Mouse (Mus musculus): ENCODE data around the gene Psme3. TPM values are rescaled to one million over a fixed set of nuclear protein-coding genes. Genes with fewer than 3 reads are reported as not detected.

Psme3 gene
- 22.3 and 29.3 TPM in 2 replicates for polyA plus RNA-seq (2012; rRNA removed; ENCODE audit: low replicate concordance)

DNA sequence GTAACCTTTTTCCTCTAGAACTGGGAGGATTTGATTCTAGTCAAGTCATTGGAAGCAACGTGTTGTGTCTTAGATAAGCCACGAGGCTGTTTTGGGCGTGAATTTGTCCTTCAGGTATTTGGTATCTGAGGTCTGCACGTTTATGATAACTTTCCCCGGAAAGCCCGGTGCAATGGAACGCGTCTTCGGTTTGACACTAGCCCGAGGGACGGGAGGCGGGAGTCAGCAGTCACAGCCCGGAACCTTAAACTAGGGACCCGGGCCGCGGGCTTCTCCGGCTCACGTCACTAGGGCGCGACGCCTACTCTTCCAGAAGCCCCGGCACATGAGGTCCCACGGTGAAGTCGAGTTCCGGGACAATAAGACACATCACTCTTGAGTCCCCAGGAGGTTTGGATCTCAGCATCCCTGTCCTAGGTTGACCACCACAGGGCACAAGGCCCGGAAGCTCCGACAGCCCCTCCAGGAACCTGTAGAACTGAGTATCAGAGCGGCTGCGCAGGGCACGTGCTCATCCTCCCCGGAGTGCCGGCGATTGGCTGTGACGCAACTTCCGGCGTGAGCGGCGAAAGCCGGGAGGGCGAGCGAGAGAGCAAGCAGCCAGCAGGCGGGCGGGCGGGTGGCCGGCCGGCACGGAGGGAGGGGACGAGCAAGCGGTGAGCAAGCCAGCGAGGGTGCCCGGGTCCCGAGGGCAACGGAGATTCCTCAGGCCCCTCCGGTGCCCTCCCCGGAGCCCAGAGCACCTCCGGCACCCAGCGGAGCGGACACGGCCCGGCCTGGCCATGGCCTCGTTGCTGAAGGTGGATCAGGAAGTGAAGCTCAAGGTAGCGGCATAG lies at the start of gene Psme3:
TSS of gene Psme3 (plus strand) at position 549 of the 836 bp plus-strand sequence.

GRCm38 (mm10) chr11:101278223-101279192 lies 37.5 kb upstream of the Psme3 start, which contains the start of the genes Cntd1 and Coa3:
Gene Cntd1 (plus strand): TSS chr11:101279012.
Gene Coa3 (minus strand): TSS chr11:101279114.

DNA sequence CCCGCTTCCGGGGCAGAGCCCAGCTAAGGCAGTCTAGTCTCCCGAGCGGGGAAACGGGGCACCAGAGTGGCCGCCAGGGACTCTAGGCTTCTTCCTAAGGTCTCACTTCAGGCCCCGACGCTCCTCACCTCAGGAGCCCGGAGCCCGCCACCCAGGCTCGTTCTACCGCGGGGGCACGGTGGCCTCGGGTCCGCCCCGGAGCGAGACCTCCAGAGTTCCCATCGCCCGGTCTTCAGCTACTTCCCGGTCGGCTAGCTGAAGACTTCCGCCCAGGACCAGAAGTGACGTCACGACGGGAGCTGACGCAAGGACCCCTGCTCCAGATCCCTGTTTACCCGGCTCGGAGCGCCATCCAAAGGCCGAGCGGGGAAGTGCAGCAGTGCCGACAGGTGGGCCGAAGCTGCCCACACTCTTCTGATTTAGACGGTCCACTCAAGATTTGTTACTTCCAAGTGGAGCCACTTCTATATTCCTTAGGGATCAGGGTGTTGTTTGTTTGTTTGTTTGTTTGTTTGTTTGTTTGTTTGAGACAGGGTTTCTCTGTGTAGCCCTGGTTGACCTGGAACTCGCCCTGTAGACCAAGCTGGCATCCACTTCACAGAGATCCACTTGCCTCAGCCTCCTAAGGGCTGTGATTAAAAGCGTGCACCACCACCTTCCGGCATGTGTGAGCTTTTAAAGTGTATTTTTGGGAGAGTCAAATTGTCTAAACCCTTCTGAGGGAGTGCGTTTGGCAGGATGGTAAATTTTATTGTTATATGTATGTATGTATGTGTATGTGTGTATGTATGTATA lies 13.8 kb upstream of the Psme3 start, which contains the start of gene Becn1:
TSS of gene Becn1 (minus strand) at position 283 of the 795 bp plus-strand sequence.

GRCm38 (mm10) chr11:101324763-101325162 lies 8.8 kb downstream of the Psme3 start, which contains the start of gene Aoc2:
Gene Aoc2 (plus strand): TSS chr11:101325063.

GRCm38 (mm10) chr11:101330371-101330924 lies 14.4 kb downstream of the Psme3 start, which contains the start of gene Aoc3:
Gene Aoc3 (plus strand): TSS chr11:101330605.

DNA sequence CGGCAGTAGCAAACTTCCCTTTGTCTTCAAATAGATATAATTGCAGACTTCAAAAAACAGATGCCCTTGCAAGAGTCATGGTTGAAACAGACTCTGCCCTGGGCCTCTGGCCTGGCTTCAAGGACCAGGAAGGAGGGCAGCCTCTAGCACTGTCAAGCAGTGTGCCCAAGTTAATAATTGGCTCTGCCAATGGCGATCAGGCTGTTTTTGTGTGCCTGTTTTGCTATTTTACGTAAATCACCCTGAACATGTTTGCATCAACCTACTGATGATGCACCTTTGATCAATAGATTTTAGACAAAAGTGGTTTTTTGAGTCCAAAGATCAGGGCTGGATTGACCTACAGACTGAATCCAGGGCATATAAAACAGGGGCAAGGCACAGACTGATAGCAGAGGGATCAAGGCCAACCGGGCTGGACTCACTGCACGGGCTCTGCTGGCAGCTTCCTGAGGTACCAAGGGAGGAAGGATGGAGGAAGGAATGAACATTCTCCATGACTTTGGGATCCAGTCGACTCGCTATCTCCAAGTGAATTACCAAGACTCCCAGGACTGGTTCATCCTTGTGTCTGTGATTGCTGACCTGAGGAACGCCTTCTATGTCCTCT lies 51.4 kb downstream of the Psme3 start, which contains the start of gene G6pc:
TSS of gene G6pc (plus strand) at position 236 of the 610 bp plus-strand sequence.

Other genes starting within 250 kb of the Psme3 start
- gene Naglu, start 246.2 kb upstream of the Psme3 start, polyA plus RNA-seq (2012; rRNA removed; ENCODE audit: low replicate concordance), result 18.0 and 24.9 TPM in 2 replicates
- 0.22 TPM in 1 of 2 replicates, not detected in the other for gene Hsd17b1, start 237.8 kb upstream of the Psme3 start, polyA plus RNA-seq (2012; rRNA removed; ENCODE audit: low replicate concordance)
- gene Coasy, start 233.6 kb upstream of the Psme3 start, polyA plus RNA-seq (2012; rRNA removed; ENCODE audit: low replicate concordance), result 52.0 and 53.1 TPM in 2 replicates
- gene Mlx, start 228.9 kb upstream of the Psme3 start, polyA plus RNA-seq (2012; rRNA removed; ENCODE audit: low replicate concordance), result 55.4 and 114 TPM in 2 replicates
- gene Psmc3ip, start 220.8 kb upstream of the Psme3 start, polyA plus RNA-seq (2012; rRNA removed; ENCODE audit: low replicate concordance), result 0.21 and 0.25 TPM in 2 replicates
- gene Retreg3, start 196.3 kb upstream of the Psme3 start, polyA plus RNA-seq (2012; rRNA removed; ENCODE audit: low replicate concordance), result 34.1 and 45.4 TPM in 2 replicates
- gene Tubg1, start 196.3 kb upstream of the Psme3 start, polyA plus RNA-seq (2012; rRNA removed; ENCODE audit: low replicate concordance), result 12.9 and 14.6 TPM in 2 replicates
- gene Tubg2, start 160.3 kb upstream of the Psme3 start, polyA plus RNA-seq (2012; rRNA removed; ENCODE audit: low replicate concordance), result 1.4 and 1.8 TPM in 2 replicates
- 2.5 and 3.7 TPM in 2 replicates for gene Cntnap1, start 145.7 kb upstream of the Psme3 start, polyA plus RNA-seq (2012; rRNA removed; ENCODE audit: low replicate concordance)
- 49.1 and 101 TPM in 2 replicates for gene Plekhh3, start 144.9 kb upstream of the Psme3 start, polyA plus RNA-seq (2012; rRNA removed; ENCODE audit: low replicate concordance)
- 17.2 and 32.6 TPM in 2 replicates for gene Ccr10, start 140.8 kb upstream of the Psme3 start, polyA plus RNA-seq (2012; rRNA removed; ENCODE audit: low replicate concordance)
- gene Ezh1, start 89.8 kb upstream of the Psme3 start, polyA plus RNA-seq (2012; rRNA removed; ENCODE audit: low replicate concordance), result 16.0 and 18.3 TPM in 2 replicates
- 30.1 and 31.9 TPM in 2 replicates for gene Ramp2, start 70.2 kb upstream of the Psme3 start, polyA plus RNA-seq (2012; rRNA removed; ENCODE audit: low replicate concordance)
- gene Vps25, start 62.5 kb upstream of the Psme3 start, polyA plus RNA-seq (2012; rRNA removed; ENCODE audit: low replicate concordance), result 87.6 and 146 TPM in 2 replicates
- gene Wnk4, start 55.6 kb upstream of the Psme3 start, polyA plus RNA-seq (2012; rRNA removed; ENCODE audit: low replicate concordance), result 5.5 and 6.8 TPM in 2 replicates
- 0.22 and 0.28 TPM in 2 replicates for gene Cntd1, start 37.2 kb upstream of the Psme3 start, polyA plus RNA-seq (2012; rRNA removed; ENCODE audit: low replicate concordance)
- gene Coa3, start 37.1 kb upstream of the Psme3 start, polyA plus RNA-seq (2012; rRNA removed; ENCODE audit: low replicate concordance), result 579 and 638 TPM in 2 replicates
- gene Becn1, start 13.9 kb upstream of the Psme3 start, polyA plus RNA-seq (2012; rRNA removed; ENCODE audit: low replicate concordance), result 87.7 and 128 TPM in 2 replicates
- 5.0 TPM in 2 replicates for gene Aoc2, start 8.8 kb downstream of the Psme3 start, polyA plus RNA-seq (2012; rRNA removed; ENCODE audit: low replicate concordance)
- 5.4 and 11.8 TPM in 2 replicates for gene Aoc3, start 14.4 kb downstream of the Psme3 start, polyA plus RNA-seq (2012; rRNA removed; ENCODE audit: low replicate concordance)
- gene G6pc, start 51.3 kb downstream of the Psme3 start, polyA plus RNA-seq (2012; rRNA removed; ENCODE audit: low replicate concordance), result 9.9 and 11.1 TPM in 2 replicates
- 13.6 TPM in 2 replicates for gene Aarsd1, start 101.4 kb downstream of the Psme3 start, polyA plus RNA-seq (2012; rRNA removed; ENCODE audit: low replicate concordance)
- gene Gm27029, start 108.6 kb downstream of the Psme3 start, polyA plus RNA-seq (2012; rRNA removed; ENCODE audit: low replicate concordance), result 0.11 TPM in 1 of 2 replicates, not detected in the other
- 18.1 and 22.8 TPM in 2 replicates for gene Rundc1, start 108.9 kb downstream of the Psme3 start, polyA plus RNA-seq (2012; rRNA removed; ENCODE audit: low replicate concordance)
- 0.34 and 2.0 TPM in 2 replicates for gene Ptges3l, start 109.1 kb downstream of the Psme3 start, polyA plus RNA-seq (2012; rRNA removed; ENCODE audit: low replicate concordance)
- 134 and 144 TPM in 2 replicates for gene Rpl27, start 126.1 kb downstream of the Psme3 start, polyA plus RNA-seq (2012; rRNA removed; ENCODE audit: low replicate concordance)
- gene Ifi35, start 132.2 kb downstream of the Psme3 start, polyA plus RNA-seq (2012; rRNA removed; ENCODE audit: low replicate concordance), result 61.7 and 136 TPM in 2 replicates
- 23.1 and 34.7 TPM in 2 replicates for gene Rnd2, start 148.8 kb downstream of the Psme3 start, polyA plus RNA-seq (2012; rRNA removed; ENCODE audit: low replicate concordance)
- gene Vat1, start 150.0 kb downstream of the Psme3 start, polyA plus RNA-seq (2012; rRNA removed; ENCODE audit: low replicate concordance), result 170 and 324 TPM in 2 replicates
- 0.20 and 0.68 TPM in 2 replicates for gene Brca1, start 235.7 kb downstream of the Psme3 start, polyA plus RNA-seq (2012; rRNA removed; ENCODE audit: low replicate concordance)
- 74.9 and 83.4 TPM in 2 replicates for gene Nbr1, start 235.9 kb downstream of the Psme3 start, polyA plus RNA-seq (2012; rRNA removed; ENCODE audit: low replicate concordance)

Measured in duodenum, adult 2 months (tissue).